Mouse (Mus musculus): Measurements from ENCODE around the gene Ubl7. TPM values are rescaled to one million over a fixed set of nuclear protein-coding genes. Genes with fewer than 3 reads are reported as not detected.
"Not testable (repeated sequence)": the region's sequence is repeated elsewhere in the genome, so short reads cannot be mapped to it uniquely, and the experiment has no call there.

Ubl7 gene
- total and polyA plus RNA-seq, 2 experiments from 2014 or later = 81.7 to 155 TPM

- Histone ChIP-seq H3K9ac (no peak overlapping the region), H3K36me3 (ENCODE audit: insufficient read depth) (no peaks in the 10 kb centered on the region), H3K4me2 (ENCODE audit: low read depth) (no peak overlapping the region), H3K9me3 (ENCODE audit: low read length) (no peaks in the 10 kb centered on the region), H3K4me3 (ENCODE audit: low read depth, low read length) (no peak overlapping the region), H3K27me3 (ENCODE audit: insufficient read depth, low read length) (0 out of 2 replicates have a peak, but pooled peaks cover 2% of the 10 kb centered on the region), H3K4me1 (ENCODE audit: insufficient read depth) (no peaks in the 10 kb centered on the region), H3K27ac (ENCODE audit: low read depth, low read length) (no peak overlapping the region)
- TF ChIP-seq CTCF (IDR thresholded peaks at IDR 0.05; ENCODE audit: low read depth) = no peak
- DNase-seq (no peak), ATAC-seq (no peak)
- WGBS = 40% methylated on average over 2 of the region's 2 CpGs
Measured at GRCm38 (mm10) chr9:57870273-57870816, 40.4 kb upstream of the Ubl7 start.

GRCm38 (mm10) chr9:57874134-57874533 is 36.6 kb upstream of the Ubl7 start:
- ATAC-seq (no peak), DNase-seq (no peak)
- Histone ChIP-seq H3K9me3 (ENCODE audit: low read length) (no peaks in the 10 kb centered on the region), H3K9ac (no peak overlapping the region), H3K36me3 (ENCODE audit: insufficient read depth) (no peaks in the 10 kb centered on the region), H3K27me3 (ENCODE audit: insufficient read depth, low read length) (no peaks in the 10 kb centered on the region), H3K4me2 (ENCODE audit: low read depth) (no peak overlapping the region), H3K4me1 (ENCODE audit: insufficient read depth) (no peaks in the 10 kb centered on the region), H3K4me3 (ENCODE audit: low read depth, low read length) (no peak overlapping the region), H3K27ac (ENCODE audit: low read depth, low read length) (no peak overlapping the region)
- WGBS = 79% methylated on average over 5 of the region's 5 CpGs
- TF ChIP-seq CTCF (IDR thresholded peaks at IDR 0.05; ENCODE audit: low read depth) = no peak

- ATAC-seq = no peak
- no peak for TF ChIP-seq CTCF (IDR thresholded peaks at IDR 0.05; ENCODE audit: low read depth)
- H3K27me3 ChIP-seq (ENCODE audit: insufficient read depth, low read length) = no peaks in the 10 kb centered on the region
- H3K9me3 ChIP-seq (ENCODE audit: low read length) = no peaks in the 10 kb centered on the region
- no peaks in the 10 kb centered on the region for H3K36me3 ChIP-seq (ENCODE audit: insufficient read depth)
- H3K4me1 ChIP-seq (ENCODE audit: insufficient read depth) = no peaks in the 10 kb centered on the region
- no peak overlapping the region for H3K9ac ChIP-seq
- WGBS = 73% methylated on average over 3 of the region's 3 CpGs
- DNase-seq = no peak
- H3K4me3 ChIP-seq (ENCODE audit: low read depth, low read length) = no peak overlapping the region
- H3K4me2 ChIP-seq (ENCODE audit: low read depth) = no peak overlapping the region
- no peak overlapping the region for H3K27ac ChIP-seq (ENCODE audit: low read depth, low read length)
Measured at GRCm38 (mm10) chr9:57874994-57875393, 35.8 kb upstream of the Ubl7 start.

- DNase-seq = no peak
- no peak overlapping the region for H3K9ac ChIP-seq
- H3K4me1 ChIP-seq (ENCODE audit: insufficient read depth) = no peaks in the 10 kb centered on the region
- no peak overlapping the region for H3K27ac ChIP-seq (ENCODE audit: low read depth, low read length)
- no peak overlapping the region for H3K4me3 ChIP-seq (ENCODE audit: low read depth, low read length)
- no peaks in the 10 kb centered on the region for H3K36me3 ChIP-seq (ENCODE audit: insufficient read depth)
- no peak for ATAC-seq
- WGBS = 69% methylated on average over 3 of the region's 3 CpGs
- TF ChIP-seq CTCF (IDR thresholded peaks at IDR 0.05; ENCODE audit: low read depth) = no peak
- no peaks in the 10 kb centered on the region for H3K27me3 ChIP-seq (ENCODE audit: insufficient read depth, low read length)
- no peaks in the 10 kb centered on the region for H3K9me3 ChIP-seq (ENCODE audit: low read length)
- H3K4me2 ChIP-seq (ENCODE audit: low read depth) = no peak overlapping the region
Measured at GRCm38 (mm10) chr9:57879213-57879612, 31.6 kb upstream of the Ubl7 start.

GRCm38 (mm10) chr9:57880278-57880677 is 30.5 kb upstream of the Ubl7 start:
- ATAC-seq (no peak), DNase-seq (no peak)
- no peak overlapping the region for H3K4me3 ChIP-seq (ENCODE audit: low read depth, low read length)
- H3K9me3 ChIP-seq (ENCODE audit: low read length) = no peaks in the 10 kb centered on the region
- TF ChIP-seq CTCF (IDR thresholded peaks at IDR 0.05; ENCODE audit: low read depth) = no peak
- H3K9ac ChIP-seq = no peak overlapping the region
- H3K4me2 ChIP-seq (ENCODE audit: low read depth) = no peak overlapping the region
- no peaks in the 10 kb centered on the region for H3K36me3 ChIP-seq (ENCODE audit: insufficient read depth)
- no peaks in the 10 kb centered on the region for H3K27me3 ChIP-seq (ENCODE audit: insufficient read depth, low read length)
- H3K27ac ChIP-seq (ENCODE audit: low read depth, low read length) = no peak overlapping the region
- WGBS = 9% methylated on average over 4 of the region's 4 CpGs
- H3K4me1 ChIP-seq (ENCODE audit: insufficient read depth) = no peaks in the 10 kb centered on the region

GRCm38 (mm10) chr9:57881781-57882180 is 29.0 kb upstream of the Ubl7 start:
- H3K9me3 ChIP-seq (ENCODE audit: low read length); ATAC-seq; H3K27me3 ChIP-seq (ENCODE audit: insufficient read depth, low read length); H3K9ac ChIP-seq; H3K4me1 ChIP-seq (ENCODE audit: insufficient read depth); H3K36me3 ChIP-seq (ENCODE audit: insufficient read depth); H3K4me3 ChIP-seq (ENCODE audit: low read depth, low read length); DNase-seq; H3K27ac ChIP-seq (ENCODE audit: low read depth, low read length); H3K4me2 ChIP-seq (ENCODE audit: low read depth): not testable (repeated sequence)
- 90% methylated on average over 2 of the region's 2 CpGs for WGBS

- Histone ChIP-seq H3K4me3 (ENCODE audit: low read depth, low read length) (no peak overlapping the region), H3K27ac (ENCODE audit: low read depth, low read length) (no peak overlapping the region), H3K9ac (no peak overlapping the region), H3K4me2 (ENCODE audit: low read depth) (no peak overlapping the region), H3K27me3 (ENCODE audit: insufficient read depth, low read length) (no peaks in the 10 kb centered on the region), H3K4me1 (ENCODE audit: insufficient read depth) (no peaks in the 10 kb centered on the region), H3K9me3 (ENCODE audit: low read length) (no peaks in the 10 kb centered on the region), H3K36me3 (ENCODE audit: insufficient read depth) (no peaks in the 10 kb centered on the region)
- ATAC-seq (no peak), DNase-seq (no peak)
- TF ChIP-seq CTCF (IDR thresholded peaks at IDR 0.05; ENCODE audit: low read depth) = no peak
- WGBS = 42% methylated on average over 1 of the region's 1 CpGs
Measured at GRCm38 (mm10) chr9:57883413-57883812, 27.4 kb upstream of the Ubl7 start.
